Mouse (Mus musculus) c-Kit-positive CD71-negative TER-119-negative erythroid progenitor cells, embryonic 14.5 days (primary cell): Measurements from ENCODE around the gene Sdk1.

Experiments used
- DNase-seq: peaks from one replicate; pipeline ENCODE4 v3.0.0-alpha.2; 2013; ENCODE audit warnings: low read depth

The Sdk1 gene

DNA sequence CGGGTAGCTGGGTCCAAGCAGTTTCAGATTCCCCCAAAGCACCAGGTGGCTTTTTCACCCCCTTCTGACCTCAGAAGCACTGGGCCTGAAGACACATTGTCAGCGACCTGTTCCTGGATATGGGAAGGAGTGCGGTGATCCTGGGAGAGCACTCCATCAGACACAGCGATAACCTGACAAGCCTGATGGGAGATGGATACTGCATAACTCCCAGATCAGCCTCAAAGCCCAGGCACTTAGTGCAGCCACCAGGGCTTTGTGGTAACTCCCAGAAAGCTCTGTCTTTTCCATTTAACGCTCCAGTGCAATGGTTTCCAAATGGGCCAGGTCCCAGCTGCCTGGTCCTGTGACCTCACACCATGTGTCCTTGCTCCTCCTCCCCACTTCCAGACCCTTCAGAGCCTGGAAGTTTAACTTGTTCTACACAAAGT, 886.9 kb downstream of the Sdk1 start:
- DNase-seq = no peak

DNA sequence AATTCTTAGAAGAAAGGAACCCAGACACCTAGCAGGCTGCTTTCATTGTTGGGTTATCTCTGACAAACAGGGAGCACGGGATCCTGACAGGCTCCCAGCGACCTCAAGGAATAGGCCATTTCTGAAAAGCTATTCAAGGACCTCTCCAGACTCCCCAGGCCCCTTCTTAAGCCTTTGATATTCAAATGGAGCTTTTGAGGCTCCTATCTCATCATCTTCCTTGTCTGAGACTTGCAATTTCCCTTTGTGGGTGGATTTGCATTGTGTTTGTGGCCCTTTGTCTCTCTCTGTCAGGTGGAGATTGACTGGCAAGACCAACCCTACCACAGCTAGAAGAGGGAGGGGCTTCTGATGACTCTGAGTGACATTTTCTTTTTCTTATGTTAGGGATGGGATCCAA, 888.7 kb downstream of the Sdk1 start:
- no peak for DNase-seq

DNA sequence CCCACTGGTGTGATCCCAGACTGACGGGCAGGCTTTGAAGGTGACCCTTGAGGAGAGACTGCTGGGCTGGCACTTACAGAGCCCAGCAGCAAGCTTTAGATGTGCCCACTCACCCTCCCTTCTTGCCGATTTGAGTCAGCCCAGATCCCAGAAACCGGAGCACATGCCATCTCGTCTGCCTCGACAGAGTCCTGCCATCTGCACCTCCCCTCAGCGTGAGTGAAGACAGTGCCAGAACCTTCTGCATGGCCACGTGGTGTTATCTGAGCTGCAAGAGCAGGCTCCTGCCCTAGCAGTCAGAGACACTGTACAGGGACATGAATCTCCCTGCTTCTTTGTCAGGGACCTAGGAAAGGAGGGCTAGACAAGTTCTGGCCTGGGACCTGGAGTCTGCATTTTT, 898.7 kb downstream of the Sdk1 start:
- no peak for DNase-seq

DNA sequence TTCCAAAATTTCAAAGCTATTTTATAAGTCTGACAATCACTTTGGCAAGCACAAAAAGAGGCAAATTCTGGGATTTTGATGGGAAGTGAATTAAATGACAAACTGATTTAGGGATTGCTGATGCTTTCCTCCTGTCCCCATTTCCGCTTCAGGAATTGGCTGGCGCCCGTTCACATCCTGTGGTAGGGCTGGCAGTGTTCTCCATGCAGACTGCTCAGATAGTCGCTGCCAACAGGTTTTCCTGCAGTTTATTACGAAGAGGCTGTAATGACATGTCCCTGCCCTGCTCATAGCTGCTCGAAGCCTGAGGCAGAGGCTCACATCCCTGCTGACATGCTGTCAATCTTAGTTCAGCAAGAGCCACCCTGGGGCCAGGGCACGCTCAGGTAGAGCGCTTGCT, 908.3 kb downstream of the Sdk1 start:
- no peak for DNase-seq

- DNase-seq = no peak
Measured at GRCm38 (mm10) chr5:142150756-142151155, 909.5 kb downstream of the Sdk1 start.

DNA sequence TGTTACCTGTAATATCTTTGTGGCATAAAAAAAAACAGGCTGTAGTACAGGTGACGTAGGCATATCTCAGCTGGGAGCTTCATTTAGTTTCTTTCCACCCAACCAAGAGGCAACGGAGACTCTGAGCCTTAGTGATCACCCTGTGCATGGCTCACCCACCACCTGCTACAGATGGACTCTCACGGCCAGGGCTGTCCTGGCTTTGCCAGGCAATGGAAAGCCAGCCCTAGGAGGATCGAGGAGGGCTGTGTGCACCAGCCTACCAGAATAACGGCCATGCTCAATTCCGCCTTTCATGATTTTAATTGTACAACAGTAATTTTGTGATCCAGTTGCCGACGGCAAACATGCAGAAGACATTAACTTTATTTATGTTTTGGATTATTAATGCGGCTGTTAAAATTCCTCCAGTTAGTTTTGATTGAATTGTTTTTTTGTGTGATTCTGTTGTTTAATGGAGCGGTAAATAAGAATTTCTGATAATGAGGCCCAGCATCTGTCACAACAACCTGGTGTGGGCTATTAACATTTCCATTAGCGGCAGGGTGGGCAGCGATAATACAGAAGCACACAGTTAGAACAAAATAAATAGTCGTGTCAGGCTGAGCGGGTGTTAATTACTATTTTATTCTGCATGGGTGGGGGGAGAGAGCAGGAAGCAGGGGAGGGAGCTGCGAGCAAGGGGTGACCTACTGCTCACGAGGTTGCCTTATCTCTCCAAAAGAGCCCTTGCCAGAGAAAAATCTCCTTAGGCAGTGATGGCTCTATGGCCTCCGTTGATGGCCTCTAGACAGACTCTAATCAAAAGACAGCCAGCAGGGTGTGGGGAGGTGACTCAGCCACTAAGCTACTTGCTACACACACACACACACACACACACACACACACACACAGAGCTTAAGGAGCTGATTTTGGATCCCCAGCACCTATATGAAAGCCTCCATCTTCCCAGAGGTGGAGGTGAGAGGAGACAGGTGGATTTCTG, 915.9 kb downstream of the Sdk1 start:
- no peak for DNase-seq

GRCm38 (mm10) chr5:142163483-142163882, 922.2 kb downstream of the Sdk1 start:
- DNase-seq = no peak

GRCm38 (mm10) chr5:142173636-142174035, 932.3 kb downstream of the Sdk1 start:
- DNase-seq = no peak

GRCm38 (mm10) chr5:142178164-142178563, 936.9 kb downstream of the Sdk1 start:
- no peak for DNase-seq

DNA sequence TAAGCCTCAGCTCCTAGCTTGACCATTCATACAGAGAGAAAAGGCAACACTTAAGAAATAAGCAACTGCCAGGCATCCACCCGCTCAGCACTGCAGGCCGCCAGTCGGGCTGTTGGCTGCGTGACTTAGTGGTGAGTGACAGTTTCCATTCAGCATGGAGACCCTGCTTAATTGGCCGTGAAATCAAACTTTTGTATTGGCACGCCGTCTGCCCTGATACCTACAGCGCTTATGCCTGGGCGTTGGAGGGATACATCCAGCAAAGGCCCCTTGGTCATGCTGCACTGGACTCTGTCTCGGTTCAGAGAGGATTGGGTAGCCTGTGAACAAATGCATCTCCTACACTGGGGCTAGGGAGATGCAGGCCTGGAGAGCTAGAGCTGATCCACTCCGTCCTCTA, 938.0 kb downstream of the Sdk1 start:
- DNase-seq = no peak

GRCm38 (mm10) chr5:142181862-142182261, 940.6 kb downstream of the Sdk1 start:
- DNase-seq = no peak

- DNase-seq = no peak
Measured at GRCm38 (mm10) chr5:142188765-142189164, 947.5 kb downstream of the Sdk1 start.

DNA sequence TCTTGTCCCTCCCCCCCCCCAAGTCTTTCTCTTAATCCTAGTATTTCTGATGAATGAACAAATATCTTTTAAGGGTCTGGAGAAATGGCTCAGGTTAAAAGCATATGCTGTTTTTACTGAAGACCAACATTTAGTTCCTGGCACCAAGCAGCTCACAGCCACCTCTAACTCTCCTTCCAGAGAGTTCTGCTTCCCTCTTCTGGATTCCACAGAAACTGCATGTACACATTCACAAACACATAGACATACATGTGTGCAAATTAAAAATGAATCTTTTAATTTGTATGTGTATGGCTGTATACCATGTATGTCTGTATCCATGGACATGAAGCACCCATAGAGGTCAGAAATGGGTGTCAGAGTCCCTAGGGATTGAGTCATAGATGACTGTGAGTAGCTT, 968.6 kb downstream of the Sdk1 start:
- no peak for DNase-seq

DNA sequence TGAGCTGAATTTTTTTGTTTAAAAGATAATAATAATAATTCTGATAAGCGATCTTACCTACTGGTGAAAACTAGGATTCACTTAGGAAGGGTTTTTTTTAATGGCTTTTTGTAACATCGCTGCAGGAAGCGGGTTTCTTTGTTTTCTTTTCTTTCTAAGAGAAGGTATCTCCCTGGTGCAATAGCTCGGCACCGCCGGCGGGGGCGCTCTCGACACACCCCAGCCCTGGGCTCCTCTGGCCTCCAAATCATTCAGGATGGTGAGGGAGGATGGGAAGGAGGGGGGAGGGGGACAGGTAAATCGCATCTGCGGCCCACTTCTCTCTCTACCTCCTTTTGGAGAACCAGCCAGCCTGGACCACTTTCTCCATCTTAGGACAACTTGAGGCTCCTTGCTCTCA, 971.0 kb downstream of the Sdk1 start:
- no peak for DNase-seq

GRCm38 (mm10) chr5:142215981-142216380, 974.7 kb downstream of the Sdk1 start:
- no peak for DNase-seq

- no peak for DNase-seq
Measured at GRCm38 (mm10) chr5:142220851-142221503, 979.7 kb downstream of the Sdk1 start.

- no peak for DNase-seq
Measured at GRCm38 (mm10) chr5:142228957-142229810, 987.9 kb downstream of the Sdk1 start.

- DNase-seq = no peak
Measured at GRCm38 (mm10) chr5:142229811-142230205, 988.5 kb downstream of the Sdk1 start.

DNA sequence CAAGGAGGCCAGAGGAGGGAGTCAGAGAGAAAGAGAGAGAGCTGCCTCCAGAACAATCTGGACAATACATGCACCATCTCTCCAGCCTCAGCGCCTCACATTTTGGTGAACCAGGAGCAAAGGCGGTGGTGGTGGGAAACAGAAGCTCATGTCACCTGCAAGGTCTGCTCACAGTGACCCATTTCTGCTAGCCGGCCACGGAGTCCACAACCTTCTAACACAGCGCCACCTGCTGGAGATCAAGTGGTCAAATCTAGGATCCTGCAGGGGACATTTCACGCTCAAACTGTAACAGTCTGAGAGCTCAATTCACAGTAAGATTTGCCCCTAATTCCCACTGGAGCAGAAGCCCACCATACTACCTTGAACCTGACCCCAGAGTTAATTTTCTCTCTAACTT, 999.0 kb downstream of the Sdk1 start:
- DNase-seq = no peak

DNA sequence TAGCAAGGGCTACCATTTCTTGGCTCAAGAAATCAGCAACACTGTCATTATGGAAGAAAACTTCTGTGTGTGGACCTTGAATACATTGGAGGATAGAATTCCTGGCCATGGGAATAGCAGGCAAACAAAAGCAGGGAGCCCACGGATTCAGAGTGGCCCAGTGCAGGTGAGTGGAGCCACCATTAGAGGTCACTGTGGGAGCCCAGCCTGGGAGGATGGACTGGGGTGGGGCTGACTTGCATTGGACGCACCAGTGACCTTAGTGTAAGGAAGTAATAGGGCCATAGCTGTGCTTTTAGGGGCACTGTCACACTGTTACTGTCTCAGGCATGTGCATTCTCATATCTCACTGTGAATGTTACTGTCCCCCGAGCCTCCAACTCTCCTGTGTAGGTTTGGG, 1001.3 kb downstream of the Sdk1 start:
- DNase-seq = no peak

DNA sequence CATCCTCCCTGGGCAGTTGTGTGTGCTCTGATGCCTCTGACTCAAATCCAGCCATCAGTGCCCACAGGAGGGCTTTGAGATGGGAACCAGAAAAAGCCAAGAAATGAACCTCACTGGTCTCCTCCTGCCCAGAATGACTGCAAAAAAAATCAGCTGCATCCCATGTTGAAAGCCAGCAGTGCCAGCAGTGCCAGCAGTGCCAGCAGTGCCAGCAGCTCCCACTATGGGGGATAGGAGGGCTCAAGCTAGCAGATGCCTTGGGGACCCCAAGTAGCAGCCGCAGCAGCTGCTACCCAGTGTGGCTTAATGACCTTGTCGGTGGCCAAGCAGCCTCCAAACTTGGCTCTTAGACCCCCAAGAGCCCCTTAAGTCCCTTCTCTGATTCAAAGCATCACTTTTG, 1001.8 kb downstream of the Sdk1 start:
- DNase-seq = no peak

DNA sequence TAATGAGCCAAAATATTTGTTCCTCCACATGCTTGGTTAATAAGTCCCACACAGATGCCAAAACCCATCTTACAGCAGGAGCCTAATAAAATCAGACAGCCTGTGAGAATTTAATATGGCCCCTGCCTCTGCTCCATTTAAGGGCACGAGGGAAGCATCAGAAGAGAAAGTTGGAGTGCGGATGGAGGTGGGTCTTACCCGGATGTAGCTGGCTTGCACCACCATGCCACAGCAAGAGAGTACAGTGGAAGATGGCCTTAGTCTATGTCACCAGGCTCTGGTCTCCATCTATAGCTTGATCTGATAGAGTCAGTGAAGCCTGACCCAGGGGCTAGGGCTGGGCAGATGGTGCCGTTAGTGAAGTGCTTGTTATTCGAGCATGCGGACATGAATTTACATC, 1014.9 kb downstream of the Sdk1 start:
- DNase-seq = no peak
